In genomic region chr1:136846081-136846480, GRCm38 (mm10) we compare ENCODE assay signal across 28 mouse cellular contexts.
DNase-seq lines count a peak whose midpoint lies in the region; ATAC-seq and TF ChIP-seq lines count a peak whose summit lies in the region.
"Had no signal": no experiment of that assay in that cellular context is flagged by ENCODE, and none has a peak within 500 bp of the region (broad histone marks: within the 10 kb centered on the region; RNA-seq: fewer than 3 reads in every experiment).

No protein-coding gene starts in this region.

- H3K4me1 ChIP-seq in forebrain, embryonic 16.5 days (replicated peaks; ENCODE audit: control insufficient read depth, insufficient read depth, low read length) = peaks cover 10% of the 10 kb centered on the region
- H3K4me1 ChIP-seq in forebrain, embryonic 12.5 days = peaks cover 7% of the 10 kb centered on the region
- 0 out of 2 replicates have a peak, but pooled peaks cover 7% of the 10 kb centered on the region for H3K4me1 ChIP-seq in midbrain, embryonic 12.5 days
- peaks cover 7% of the 10 kb centered on the region for H3K4me1 ChIP-seq in midbrain, embryonic 10.5 days
- peaks cover 13% of the 10 kb centered on the region; the same call in 1 of the 2 replicates for H3K4me1 ChIP-seq in midbrain, embryonic 14.5 days (ENCODE audit: control insufficient read depth, insufficient read depth, low read length)
- H3K4me1 ChIP-seq in midbrain, postnatal 0 days (ENCODE audit: insufficient read depth, low read length) = no peaks in the 10 kb centered on the region
- H3K4me1 ChIP-seq: embryonic facial prominence, embryonic 13.5 days; heart, embryonic 15.5 days; hindbrain, embryonic 15.5 days; kidney, embryonic 15.5 days; liver, embryonic 12.5 days; megakaryocyte, embryonic 14.5 days; neural tube, embryonic 15.5 days had no signal

- H3K27me3 ChIP-seq in forebrain, embryonic 16.5 days (replicated peaks; ENCODE audit: control insufficient read depth, insufficient read depth, low read length) = no peaks in the 10 kb centered on the region
- H3K27me3 ChIP-seq in forebrain, embryonic 12.5 days = no peaks in the 10 kb centered on the region
- no peaks in the 10 kb centered on the region for H3K27me3 ChIP-seq in midbrain, embryonic 12.5 days
- no peaks in the 10 kb centered on the region for H3K27me3 ChIP-seq in midbrain, embryonic 10.5 days (ENCODE audit: low read depth, poor library complexity, severe bottlenecking)
- no peaks in the 10 kb centered on the region for H3K27me3 ChIP-seq in midbrain, embryonic 14.5 days (ENCODE audit: control insufficient read depth, insufficient read depth, low read length)
- no peaks in the 10 kb centered on the region for H3K27me3 ChIP-seq in midbrain, postnatal 0 days (ENCODE audit: insufficient read depth, low read length)
- H3K27me3 ChIP-seq: embryonic facial prominence, embryonic 13.5 days; heart, embryonic 15.5 days; hindbrain, embryonic 15.5 days; kidney, embryonic 15.5 days; liver, embryonic 12.5 days; megakaryocyte, embryonic 14.5 days; neural tube, embryonic 15.5 days had no signal

- no peak overlapping the region for H3K4me3 ChIP-seq in forebrain, embryonic 16.5 days (replicated peaks; ENCODE audit: low read length)
- H3K4me3 ChIP-seq in forebrain, embryonic 12.5 days (replicated peaks) = no peak overlapping the region
- H3K4me3 ChIP-seq in midbrain, embryonic 12.5 days = no peak overlapping the region
- no peak overlapping the region for H3K4me3 ChIP-seq in midbrain, embryonic 10.5 days
- no peak overlapping the region for H3K4me3 ChIP-seq in midbrain, embryonic 14.5 days (replicated peaks; ENCODE audit: low read depth, low read length)
- H3K4me3 ChIP-seq in midbrain, postnatal 0 days (ENCODE audit: low read depth, low read length) = no peak overlapping the region
- H3K4me3 ChIP-seq: embryonic facial prominence, embryonic 13.5 days; heart, embryonic 15.5 days; hindbrain, embryonic 15.5 days; kidney, embryonic 15.5 days; liver, embryonic 12.5 days; megakaryocyte, embryonic 14.5 days; neural tube, embryonic 15.5 days had no signal

- intact Hi-C loops in heart, postnatal 25 days (cut with DNase I) = no loop called here

- no peak overlapping the region for H3K27ac ChIP-seq in forebrain, embryonic 16.5 days (ENCODE audit: low read length)
- H3K27ac ChIP-seq in forebrain, embryonic 12.5 days = no peak overlapping the region
- H3K27ac ChIP-seq in midbrain, embryonic 12.5 days (replicated peaks) = no peak overlapping the region
- no peak overlapping the region for H3K27ac ChIP-seq in midbrain, embryonic 10.5 days (replicated peaks)
- H3K27ac ChIP-seq in midbrain, embryonic 14.5 days (replicated peaks; ENCODE audit: low read depth, low read length) = no peak overlapping the region
- H3K27ac ChIP-seq in midbrain, postnatal 0 days (ENCODE audit: low read depth, low read length) = no peak overlapping the region
- H3K27ac ChIP-seq: embryonic facial prominence, embryonic 13.5 days; heart, embryonic 15.5 days; hindbrain, embryonic 15.5 days; kidney, embryonic 15.5 days; liver, embryonic 12.5 days; neural tube, embryonic 15.5 days had no signal

- DNase-seq in midbrain, embryonic 10.5 days (ENCODE audit: low spot score) = no peak
- DNase-seq in midbrain, embryonic 14.5 days = peak; percentile 53
- peak; percentile 21 for DNase-seq in midbrain, postnatal 0 days (ENCODE audit: low spot score)
- DNase-seq in spleen, postnatal 4 days (ENCODE audit: low spot score in 2 of 2) = no peak
- DNase-seq in heart, postnatal 25 days (ENCODE audit: low spot score) = no peak
- DNase-seq: adrenal gland, postnatal 25 days; B cell, adult 2 months; cerebellum, adult 9-10 months; gastrocnemius, postnatal 10 days; heart, postnatal 36 days; kidney, adult 18-20 months; kidney, postnatal 25 days; left cerebral cortex, postnatal 4 days; liver, postnatal 0 days; lung, postnatal 4 days; right cerebral cortex, adult 18-20 months; spleen, adult 18-20 months; thymus, postnatal 14 days had no signal

- TF ChIP-seq CTCF in midbrain, postnatal 0 days (IDR thresholded peaks at IDR 0.05) = no peak

- peak; percentile 74 for ATAC-seq in forebrain, embryonic 16.5 days
- no peak for ATAC-seq in forebrain, embryonic 12.5 days (ENCODE audit: low FRiP score)
- ATAC-seq in midbrain, embryonic 12.5 days (ENCODE audit: low FRiP score, low read depth) = peak; percentile 38; the same call in 1 of the 2 replicates
- no peak; the same call in 1 of the 2 replicates for ATAC-seq in midbrain, embryonic 14.5 days (ENCODE audit: low FRiP score, low TSS enrichment)
- no peak for ATAC-seq in midbrain, postnatal 0 days (ENCODE audit: low FRiP score)
- ATAC-seq: liver, embryonic 12.5 days; liver, postnatal 0 days had no signal

- WGBS in forebrain, embryonic 16.5 days = 57% methylated on average over 2 of the region's 2 CpGs
- WGBS in forebrain, embryonic 12.5 days = 77% methylated on average over 2 of the region's 2 CpGs
- 67% methylated on average over 2 of the region's 2 CpGs for WGBS in midbrain, embryonic 12.5 days
- WGBS in midbrain, embryonic 10.5 days = 78% methylated on average over 2 of the region's 2 CpGs
- WGBS in midbrain, embryonic 14.5 days = 38% methylated on average over 2 of the region's 2 CpGs
- 56% methylated on average over 2 of the region's 2 CpGs for WGBS in midbrain, postnatal 0 days

- no peak overlapping the region for H3K9ac ChIP-seq in forebrain, embryonic 16.5 days (replicated peaks; ENCODE audit: low read depth, low read length)
- H3K9ac ChIP-seq in forebrain, embryonic 12.5 days = no peak overlapping the region
- no peak overlapping the region for H3K9ac ChIP-seq in midbrain, embryonic 12.5 days (replicated peaks)
- no peak overlapping the region for H3K9ac ChIP-seq in midbrain, embryonic 14.5 days (replicated peaks; ENCODE audit: low read length)
- no peak overlapping the region for H3K9ac ChIP-seq in midbrain, postnatal 0 days (replicated peaks; ENCODE audit: low read length, poor library complexity, severe bottlenecking)
- H3K9ac ChIP-seq: embryonic facial prominence, embryonic 13.5 days; heart, embryonic 15.5 days; hindbrain, embryonic 15.5 days; kidney, embryonic 15.5 days; liver, embryonic 12.5 days; liver, postnatal 0 days; neural tube, embryonic 15.5 days had no signal

- H3K9me3 ChIP-seq in forebrain, embryonic 16.5 days (ENCODE audit: control insufficient read depth, low read length) = no peaks in the 10 kb centered on the region
- no peaks in the 10 kb centered on the region for H3K9me3 ChIP-seq in forebrain, embryonic 12.5 days
- H3K9me3 ChIP-seq in midbrain, embryonic 12.5 days = no peaks in the 10 kb centered on the region
- H3K9me3 ChIP-seq in midbrain, embryonic 10.5 days (replicated peaks) = no peaks in the 10 kb centered on the region
- H3K9me3 ChIP-seq in midbrain, embryonic 14.5 days (ENCODE audit: control insufficient read depth, low read length) = no peaks in the 10 kb centered on the region
- H3K9me3 ChIP-seq in midbrain, postnatal 0 days (ENCODE audit: low read length) = no peaks in the 10 kb centered on the region
- H3K9me3 ChIP-seq: embryonic facial prominence, embryonic 13.5 days; heart, embryonic 15.5 days; hindbrain, embryonic 15.5 days; kidney, embryonic 15.5 days; liver, embryonic 12.5 days; neural tube, embryonic 15.5 days had no signal

- H3K4me2 ChIP-seq in forebrain, embryonic 16.5 days (ENCODE audit: low read length) = no peak overlapping the region
- no peak overlapping the region for H3K4me2 ChIP-seq in forebrain, embryonic 12.5 days
- no peak overlapping the region for H3K4me2 ChIP-seq in midbrain, embryonic 12.5 days (replicated peaks)
- H3K4me2 ChIP-seq in midbrain, embryonic 14.5 days (ENCODE audit: low read length) = no peak overlapping the region
- no peak overlapping the region for H3K4me2 ChIP-seq in midbrain, postnatal 0 days (ENCODE audit: low read depth, low read length, poor library complexity, severe bottlenecking)
- H3K4me2 ChIP-seq: embryonic facial prominence, embryonic 13.5 days; heart, embryonic 15.5 days; hindbrain, embryonic 15.5 days; kidney, embryonic 15.5 days; liver, embryonic 12.5 days; neural tube, embryonic 15.5 days had no signal

- no peaks in the 10 kb centered on the region for H3K36me3 ChIP-seq in forebrain, embryonic 16.5 days (ENCODE audit: control insufficient read depth, insufficient read depth)
- no peaks in the 10 kb centered on the region for H3K36me3 ChIP-seq in forebrain, embryonic 12.5 days (replicated peaks)
- H3K36me3 ChIP-seq in midbrain, embryonic 12.5 days = no peaks in the 10 kb centered on the region
- no peaks in the 10 kb centered on the region for H3K36me3 ChIP-seq in midbrain, embryonic 10.5 days
- no peaks in the 10 kb centered on the region for H3K36me3 ChIP-seq in midbrain, embryonic 14.5 days (ENCODE audit: control insufficient read depth, insufficient read depth, low read length)
- H3K36me3 ChIP-seq in midbrain, postnatal 0 days (ENCODE audit: insufficient read depth, low read length) = no peaks in the 10 kb centered on the region
- H3K36me3 ChIP-seq: embryonic facial prominence, embryonic 13.5 days; heart, embryonic 15.5 days; hindbrain, embryonic 15.5 days; kidney, embryonic 15.5 days; liver, embryonic 12.5 days; neural tube, embryonic 15.5 days had no signal

Comparison
In these comparisons a context has a peak if more than half of its experiments do, and no peak if none do; other contexts are left out.
1. ATAC-seq: peak in forebrain, embryonic 16.5 days (single experiment) and midbrain, embryonic 12.5 days (single experiment); none in forebrain, embryonic 12.5 days (single experiment), midbrain, embryonic 14.5 days (single experiment) and midbrain, postnatal 0 days (single experiment).
2. DNase-seq: peak in midbrain, embryonic 14.5 days (single experiment) and midbrain, postnatal 0 days (single experiment); none in midbrain, embryonic 10.5 days (single experiment), spleen, postnatal 4 days (0 of 2) and heart, postnatal 25 days (single experiment).